Mouse (Mus musculus): ENCODE measurements around the gene Cry2. TPM values are rescaled to one million over a fixed set of nuclear protein-coding genes. Genes with fewer than 3 reads are reported as not detected.

Gene Cry2
- polyA plus RNA-seq, 1 experiment: 8.4 TPM

- H3K4me1 ChIP-seq (ENCODE audit: control insufficient read depth, insufficient read depth, insufficient read length): peaks cover 23% of the 10 kb centered on the region; the same call in 1 of the 2 replicates
- H3K27ac ChIP-seq (ENCODE audit: insufficient read depth, low read length): no peak overlapping the region
- peak overlapping the region; percentile 89 for H3K4me3 ChIP-seq (ENCODE audit: extremely low read depth, insufficient read depth, insufficient read length)
- no peak for DNase-seq (ENCODE audit: low read depth in 1 of 2, low spot score in 2 of 2)
- H3K27me3 ChIP-seq (ENCODE audit: control insufficient read depth, insufficient read depth, low read length): no peaks in the 10 kb centered on the region
- TF ChIP-seq POLR2A (IDR thresholded peaks at IDR 0.05; ENCODE audit: low read depth, low read length): no peak
- TF ChIP-seq CTCF (IDR thresholded peaks at IDR 0.05; ENCODE audit: extremely low read depth, insufficient read depth, insufficient read length, insufficient replicate concordance): no peak
- WGBS: 32% methylated on average over 13 of the region's 13 CpGs
- peaks cover 16% of the 10 kb centered on the region for H3K36me3 ChIP-seq (ENCODE audit: control insufficient read depth, insufficient read depth, low read length)
Observed at GRCm38 (mm10) chr2:92458481-92458880, 24.6 kb upstream of the Cry2 start.

- Histone ChIP-seq H3K36me3 (ENCODE audit: control insufficient read depth, insufficient read depth, low read length) (peaks cover 22% of the 10 kb centered on the region), H3K27me3 (ENCODE audit: control insufficient read depth, insufficient read depth, low read length) (no peaks in the 10 kb centered on the region), H3K27ac (ENCODE audit: insufficient read depth, low read length) (0 out of 2 replicates have a peak overlapping the region, but pooled peaks have one; percentile 15), H3K4me3 (ENCODE audit: extremely low read depth, insufficient read depth, insufficient read length) (no peak overlapping the region), H3K4me1 (ENCODE audit: control insufficient read depth, insufficient read depth, insufficient read length) (peaks cover 23% of the 10 kb centered on the region; the same call in 1 of the 2 replicates)
- TF ChIP-seq CTCF (IDR thresholded peaks at IDR 0.05; ENCODE audit: extremely low read depth, insufficient read depth, insufficient read length, insufficient replicate concordance): no peak
- no peak for TF ChIP-seq POLR2A (IDR thresholded peaks at IDR 0.05; ENCODE audit: low read depth, low read length)
- WGBS: 23% methylated on average over 8 of the region's 8 CpGs
- no peak for DNase-seq (ENCODE audit: low read depth in 1 of 2, low spot score in 2 of 2)
Observed at GRCm38 (mm10) chr2:92456970-92457530, 23.2 kb upstream of the Cry2 start.

- Histone ChIP-seq H3K36me3 (ENCODE audit: control insufficient read depth, insufficient read depth, low read length) (peaks cover 22% of the 10 kb centered on the region), H3K27me3 (ENCODE audit: control insufficient read depth, insufficient read depth, low read length) (no peaks in the 10 kb centered on the region), H3K4me1 (ENCODE audit: control insufficient read depth, insufficient read depth, insufficient read length) (peaks cover 23% of the 10 kb centered on the region; the same call in 1 of the 2 replicates), H3K27ac (ENCODE audit: insufficient read depth, low read length) (peak overlapping the region; percentile 36; the same call in 1 of the 2 replicates), H3K4me3 (ENCODE audit: extremely low read depth, insufficient read depth, insufficient read length) (no peak overlapping the region)
- DNase-seq (ENCODE audit: low read depth in 1 of 2, low spot score in 2 of 2): no peak
- TF ChIP-seq POLR2A (IDR thresholded peaks at IDR 0.05; ENCODE audit: low read depth, low read length) (no peak), CTCF (IDR thresholded peaks at IDR 0.05; ENCODE audit: extremely low read depth, insufficient read depth, insufficient read length, insufficient replicate concordance) (no peak)
- 17% methylated on average over 3 of the region's 3 CpGs for WGBS
Observed at GRCm38 (mm10) chr2:92455704-92456103, 21.9 kb upstream of the Cry2 start.

GRCm38 (mm10) chr2:92454166-92454565, 20.3 kb upstream of the Cry2 start:
- WGBS: 94% methylated on average over 11 of the region's 11 CpGs
- Histone ChIP-seq H3K27ac (ENCODE audit: insufficient read depth, low read length) (no peak overlapping the region), H3K4me3 (ENCODE audit: extremely low read depth, insufficient read depth, insufficient read length) (no peak overlapping the region), H3K36me3 (ENCODE audit: control insufficient read depth, insufficient read depth, low read length) (peaks cover 22% of the 10 kb centered on the region), H3K27me3 (ENCODE audit: control insufficient read depth, insufficient read depth, low read length) (no peaks in the 10 kb centered on the region), H3K4me1 (ENCODE audit: control insufficient read depth, insufficient read depth, insufficient read length) (peaks cover 23% of the 10 kb centered on the region; the same call in 1 of the 2 replicates)
- no peak for DNase-seq (ENCODE audit: low read depth in 1 of 2, low spot score in 2 of 2)
- TF ChIP-seq CTCF (IDR thresholded peaks at IDR 0.05; ENCODE audit: extremely low read depth, insufficient read depth, insufficient read length, insufficient replicate concordance) (no peak), POLR2A (IDR thresholded peaks at IDR 0.05; ENCODE audit: low read depth, low read length) (no peak)

GRCm38 (mm10) chr2:92451126-92451525, 17.3 kb upstream of the Cry2 start:
- H3K27ac ChIP-seq (ENCODE audit: insufficient read depth, low read length): no peak overlapping the region
- H3K4me3 ChIP-seq (ENCODE audit: extremely low read depth, insufficient read depth, insufficient read length): no peak overlapping the region
- DNase-seq (ENCODE audit: low read depth in 1 of 2, low spot score in 2 of 2): no peak
- 90% methylated on average over 3 of the region's 3 CpGs for WGBS
- TF ChIP-seq CTCF (IDR thresholded peaks at IDR 0.05; ENCODE audit: extremely low read depth, insufficient read depth, insufficient read length, insufficient replicate concordance) (no peak), POLR2A (IDR thresholded peaks at IDR 0.05; ENCODE audit: low read depth, low read length) (no peak)
- H3K4me1 ChIP-seq (ENCODE audit: control insufficient read depth, insufficient read depth, insufficient read length): peaks cover 4% of the 10 kb centered on the region; the same call in 1 of the 2 replicates
- no peaks in the 10 kb centered on the region for H3K27me3 ChIP-seq (ENCODE audit: control insufficient read depth, insufficient read depth, low read length)
- H3K36me3 ChIP-seq (ENCODE audit: control insufficient read depth, insufficient read depth, low read length): peaks cover 20% of the 10 kb centered on the region

GRCm38 (mm10) chr2:92447121-92447740, 13.4 kb upstream of the Cry2 start:
- H3K4me1 ChIP-seq (ENCODE audit: control insufficient read depth, insufficient read depth, insufficient read length): peaks cover 4% of the 10 kb centered on the region; the same call in 1 of the 2 replicates
- H3K27me3 ChIP-seq (ENCODE audit: control insufficient read depth, insufficient read depth, low read length): no peaks in the 10 kb centered on the region
- H3K27ac ChIP-seq (ENCODE audit: insufficient read depth, low read length): no peak overlapping the region
- WGBS: 79% methylated on average over 7 of the region's 7 CpGs
- no peak for DNase-seq (ENCODE audit: low read depth in 1 of 2, low spot score in 2 of 2)
- no peak overlapping the region for H3K4me3 ChIP-seq (ENCODE audit: extremely low read depth, insufficient read depth, insufficient read length)
- H3K36me3 ChIP-seq (ENCODE audit: control insufficient read depth, insufficient read depth, low read length): 0 out of 2 replicates have a peak, but pooled peaks cover 1% of the 10 kb centered on the region
- no peak for TF ChIP-seq CTCF (IDR thresholded peaks at IDR 0.05; ENCODE audit: extremely low read depth, insufficient read depth, insufficient read length, insufficient replicate concordance)
- TF ChIP-seq POLR2A (IDR thresholded peaks at IDR 0.05; ENCODE audit: low read depth, low read length): no peak

- Histone ChIP-seq H3K4me3 (ENCODE audit: extremely low read depth, insufficient read depth, insufficient read length) (no peak overlapping the region), H3K36me3 (ENCODE audit: control insufficient read depth, insufficient read depth, low read length) (no peaks in the 10 kb centered on the region), H3K27me3 (ENCODE audit: control insufficient read depth, insufficient read depth, low read length) (no peaks in the 10 kb centered on the region), H3K27ac (ENCODE audit: insufficient read depth, low read length) (no peak overlapping the region), H3K4me1 (ENCODE audit: control insufficient read depth, insufficient read depth, insufficient read length) (peaks cover 4% of the 10 kb centered on the region; the same call in 1 of the 2 replicates)
- WGBS: 70% methylated on average over 8 of the region's 8 CpGs
- TF ChIP-seq POLR2A (IDR thresholded peaks at IDR 0.05; ENCODE audit: low read depth, low read length): no peak
- no peak for DNase-seq (ENCODE audit: low read depth in 1 of 2, low spot score in 2 of 2)
Observed at GRCm38 (mm10) chr2:92446656-92447055, 12.8 kb upstream of the Cry2 start.

Measured in spleen, adult 2 months (tissue).